8 mouse cellular contexts compared by ENCODE assay signal in genomic region chr10:93897043-93897646, GRCm38 (mm10). TPM values are rescaled to one million over a fixed set of nuclear protein-coding genes. Genes with fewer than 3 reads are reported as not detected.
DNase-seq lines count a peak whose midpoint lies in the region; ATAC-seq lines count a peak whose summit lies in the region.

Metap2 (minus strand) TSS chr10:93897093.

- H3K27ac ChIP-seq in hindbrain, embryonic 16.5 days (ENCODE audit: low read depth, low read length) = no peak within 1 kb of the TSS
- H3K27ac ChIP-seq in macrophage = no peak within 1 kb of the TSS

- H3K27me3 ChIP-seq in hindbrain, embryonic 16.5 days (replicated peaks; ENCODE audit: control insufficient read depth, insufficient read depth, low read length) = no peaks in the 10 kb centered on the region

- no peaks in the 10 kb centered on the region for H3K9me3 ChIP-seq in hindbrain, embryonic 16.5 days (ENCODE audit: control insufficient read depth, low read length)

- H3K4me3 ChIP-seq in hindbrain, embryonic 16.5 days (ENCODE audit: low read length) = no peak within 1 kb of the TSS
- no peak within 1 kb of the TSS for H3K4me3 ChIP-seq in macrophage (ENCODE audit: inconsistent target)

- 58% methylated on average over 7 of the region's 7 CpGs for WGBS in hindbrain, embryonic 16.5 days
- WGBS in macrophage (ENCODE audit: missing documents) = 78% methylated on average over 7 of the region's 7 CpGs

- no peak within 1 kb of the TSS for H3K4me2 ChIP-seq in hindbrain, embryonic 16.5 days (ENCODE audit: low read length)

- ATAC-seq in hindbrain, embryonic 16.5 days = no peak

- no peaks in the 10 kb centered on the region for H3K79me2 ChIP-seq in macrophage (ENCODE audit: inconsistent target)

- H3K9ac ChIP-seq in hindbrain, embryonic 16.5 days (ENCODE audit: low read depth, low read length) = no peak within 1 kb of the TSS

- H3K36me3 ChIP-seq in hindbrain, embryonic 16.5 days (ENCODE audit: control insufficient read depth, insufficient read depth, low read length) = no peaks in the 10 kb centered on the region
- H3K36me3 ChIP-seq in macrophage (ENCODE audit: inconsistent target) = no peaks in the 10 kb centered on the region

- DNase-seq in heart, adult 18-20 months = no peak
- DNase-seq in heart, adult 9 months (ENCODE audit: low spot score in 2 of 2) = no peak
- DNase-seq in adrenal gland, adult 2 months = no peak
- DNase-seq in gastrocnemius, adult 18-20 months (ENCODE audit: low spot score) = no peak
- no peak for DNase-seq in Muller cell, postnatal 12 days (ENCODE audit: inconsistent ontology term)
- DNase-seq in urinary bladder, postnatal 25 days (ENCODE audit: low spot score) = no peak

- no peaks in the 10 kb centered on the region for H3K4me1 ChIP-seq in hindbrain, embryonic 16.5 days (ENCODE audit: control insufficient read depth, insufficient read depth, low read depth, low read length)

RNA-seq across cellular contexts. Expression of gene Metap2, which starts in this region (rescaled TPM):
- total RNA-seq in heart, adult 18-20 months (2021) = 100 to 1,000 TPM; 112 to 116 TPM
- total RNA-seq in adrenal gland, adult 2 months (2021) = 100 to 1,000 TPM; 156 to 171 TPM
- polyA plus RNA-seq in adrenal gland, adult 2 months (2012; rRNA removed) = 24.1 and 36.3 TPM in 2 replicates
- 100 to 1,000 TPM; 162 to 177 TPM for total RNA-seq in gastrocnemius, adult 18-20 months (2021)
- 138 and 152 TPM in 2 replicates for polyA plus RNA-seq in hindbrain, embryonic 16.5 days (2015; fragmentation: Nextera tagmentation; extraction: Ambion mirVana)
- total RNA-seq in macrophage (2018; cell fraction: chromatin; rRNA removed) = 100 to 1,000 TPM in 4 of 26 experiments, 10 to 100 TPM in 22; 33.0 to 111 (median 80.5) TPM
- 100 to 1,000 TPM; 113 to 164 (median 130) TPM for total RNA-seq in macrophage (2018; cell fraction: cytosol; rRNA removed)
- total RNA-seq in macrophage (2018; cell fraction: nucleus; rRNA removed) = 100 to 1,000 TPM in 5 of 26 experiments, 10 to 100 TPM in 21; 43.4 to 154 (median 69.8) TPM
- polyA plus RNA-seq in macrophage (2018) = 144 to 314 TPM (median 269 TPM) in 3 replicates
